Mouse (Mus musculus): Measurements from ENCODE around the gene Psmc5. TPM values are rescaled to one million over a fixed set of nuclear protein-coding genes. Genes with fewer than 3 reads are reported as not detected.

The Psmc5 gene
- polyA plus RNA-seq, 1 experiment from 2014 or later, result 250 TPM

- no peaks in the 10 kb centered on the region for H3K4me1 ChIP-seq (replicated peaks; ENCODE audit: control insufficient read depth, insufficient read depth, low read length)
- no peak overlapping the region for H3K4me3 ChIP-seq (ENCODE audit: low read length)
- 68% methylated on average over 11 of the region's 11 CpGs for WGBS
- H3K9me3 ChIP-seq (ENCODE audit: control insufficient read depth, low read length), result no peaks in the 10 kb centered on the region
- no peaks in the 10 kb centered on the region for H3K27me3 ChIP-seq (ENCODE audit: control insufficient read depth, insufficient read depth, low read depth, low read length)
- H3K36me3 ChIP-seq (ENCODE audit: control insufficient read depth, insufficient read depth, low read length), result no peaks in the 10 kb centered on the region
- H3K9ac ChIP-seq (ENCODE audit: low read length), result no peak overlapping the region
- no peak for ATAC-seq (ENCODE audit: low read depth)
- no peak overlapping the region for H3K4me2 ChIP-seq (ENCODE audit: low read depth, low read length)
- no peak overlapping the region for H3K27ac ChIP-seq (ENCODE audit: low read length)
These were observed 52.2 kb downstream of the Psmc5 start for GRCm38 (mm10) chr11:106308162-106308561.

- no peaks in the 10 kb centered on the region for H3K4me1 ChIP-seq (replicated peaks; ENCODE audit: control insufficient read depth, insufficient read depth, low read length)
- no peaks in the 10 kb centered on the region for H3K9me3 ChIP-seq (ENCODE audit: control insufficient read depth, low read length)
- H3K4me3 ChIP-seq (ENCODE audit: low read length), result no peak overlapping the region
- 76% methylated on average over 5 of the region's 5 CpGs for WGBS
- no peak overlapping the region for H3K9ac ChIP-seq (ENCODE audit: low read length)
- no peak overlapping the region for H3K27ac ChIP-seq (ENCODE audit: low read length)
- H3K36me3 ChIP-seq (ENCODE audit: control insufficient read depth, insufficient read depth, low read length), result no peaks in the 10 kb centered on the region
- ATAC-seq (ENCODE audit: low read depth), result no peak
- no peak overlapping the region for H3K4me2 ChIP-seq (ENCODE audit: low read depth, low read length)
- H3K27me3 ChIP-seq (ENCODE audit: control insufficient read depth, insufficient read depth, low read depth, low read length), result no peaks in the 10 kb centered on the region
These were observed 54.2 kb downstream of the Psmc5 start for GRCm38 (mm10) chr11:106310123-106310522.

Other genes with a start within 250 kb of the Psmc5 start
- 0.23 and 0.34 TPM in 2 replicates for gene Kcnh6, start 248.0 kb upstream of the Psmc5 start, polyA plus RNA-seq (2015; fragmentation: Nextera tagmentation; extraction: Ambion mirVana)
- gene Dcaf7, start 219.3 kb upstream of the Psmc5 start, polyA plus RNA-seq (2015; fragmentation: Nextera tagmentation; extraction: Ambion mirVana), result 58.8 and 63.4 TPM in 2 replicates
- gene Taco1, start 190.1 kb upstream of the Psmc5 start, polyA plus RNA-seq (2015; fragmentation: Nextera tagmentation; extraction: Ambion mirVana), result 8.6 and 10.4 TPM in 2 replicates
- gene Map3k3, start 171.5 kb upstream of the Psmc5 start, polyA plus RNA-seq (2015; fragmentation: Nextera tagmentation; extraction: Ambion mirVana), result 13.9 and 15.8 TPM in 2 replicates
- not detected in 2 replicates for gene Gm10840, start 95.3 kb upstream of the Psmc5 start, polyA plus RNA-seq (2015; fragmentation: Nextera tagmentation; extraction: Ambion mirVana)
- 218 and 247 TPM in 2 replicates for gene Limd2, start 95.3 kb upstream of the Psmc5 start, polyA plus RNA-seq (2015; fragmentation: Nextera tagmentation; extraction: Ambion mirVana)
- gene Strada, start 54.0 kb upstream of the Psmc5 start, polyA plus RNA-seq (2015; fragmentation: Nextera tagmentation; extraction: Ambion mirVana), result 22.7 and 24.2 TPM in 2 replicates
- 91.9 and 96.3 TPM in 2 replicates for gene Ccdc47, start 39.8 kb upstream of the Psmc5 start, polyA plus RNA-seq (2015; fragmentation: Nextera tagmentation; extraction: Ambion mirVana)
- gene Ddx42, start 39.2 kb upstream of the Psmc5 start, polyA plus RNA-seq (2015; fragmentation: Nextera tagmentation; extraction: Ambion mirVana), result 70.2 and 72.9 TPM in 2 replicates
- 42.9 and 48.7 TPM in 2 replicates for gene Ftsj3, start 75 bp upstream of the Psmc5 start, polyA plus RNA-seq (2015; fragmentation: Nextera tagmentation; extraction: Ambion mirVana)
- 69.3 and 71.4 TPM in 2 replicates for gene Smarcd2, start 16.8 kb downstream of the Psmc5 start, polyA plus RNA-seq (2015; fragmentation: Nextera tagmentation; extraction: Ambion mirVana)
- gene Tcam1, start 20.5 kb downstream of the Psmc5 start, polyA plus RNA-seq (2015; fragmentation: Nextera tagmentation; extraction: Ambion mirVana), result 0.26 and 0.29 TPM in 2 replicates
- not detected in 2 replicates for gene Gh, start 45.7 kb downstream of the Psmc5 start, polyA plus RNA-seq (2015; fragmentation: Nextera tagmentation; extraction: Ambion mirVana)
- gene Cd79b, start 58.6 kb downstream of the Psmc5 start, polyA plus RNA-seq (2015; fragmentation: Nextera tagmentation; extraction: Ambion mirVana), result 4.7 and 6.8 TPM in 2 replicates
- gene Scn4a, start 97.1 kb downstream of the Psmc5 start, polyA plus RNA-seq (2015; fragmentation: Nextera tagmentation; extraction: Ambion mirVana), result 0.03 and 0.06 TPM in 2 replicates
- gene Prr29, start 109.3 kb downstream of the Psmc5 start, polyA plus RNA-seq (2015; fragmentation: Nextera tagmentation; extraction: Ambion mirVana), result 2.0 and 4.4 TPM in 2 replicates
- 108 and 126 TPM in 2 replicates for gene Icam2, start 131.9 kb downstream of the Psmc5 start, polyA plus RNA-seq (2015; fragmentation: Nextera tagmentation; extraction: Ambion mirVana)
- 5.5 and 5.8 TPM in 2 replicates for gene Ern1, start 231.7 kb downstream of the Psmc5 start, polyA plus RNA-seq (2015; fragmentation: Nextera tagmentation; extraction: Ambion mirVana)

Measured in lung, embryonic 16.5 days (tissue).